Mouse (Mus musculus): ENCODE measurements around the gene Mfn1.

Gene Mfn1

GRCm38 (mm10) chr3:32510375-32511190 lies 18.7 kb upstream of the Mfn1 start:
- peak; percentile 96 for DNase-seq

DNA sequence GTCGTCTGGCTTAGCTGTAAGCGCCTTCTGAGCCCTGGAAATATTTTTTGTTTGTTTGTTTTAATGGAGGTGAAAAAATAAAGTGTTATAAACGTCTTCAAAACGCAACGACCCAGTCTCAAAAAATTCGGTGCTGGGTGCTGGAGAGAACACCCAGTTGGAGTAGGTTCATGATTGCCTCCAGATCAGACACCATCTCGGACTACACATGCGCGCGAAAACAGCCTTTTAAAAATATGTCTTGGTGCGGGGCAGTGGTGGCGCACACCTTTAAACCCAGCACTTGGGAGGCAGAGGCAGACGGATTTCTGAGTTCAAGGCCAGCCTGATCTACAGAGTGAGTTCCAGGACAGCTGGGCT lies 18.1 kb upstream of the Mfn1 start:
- DNase-seq, result peak; percentile 57

DNA sequence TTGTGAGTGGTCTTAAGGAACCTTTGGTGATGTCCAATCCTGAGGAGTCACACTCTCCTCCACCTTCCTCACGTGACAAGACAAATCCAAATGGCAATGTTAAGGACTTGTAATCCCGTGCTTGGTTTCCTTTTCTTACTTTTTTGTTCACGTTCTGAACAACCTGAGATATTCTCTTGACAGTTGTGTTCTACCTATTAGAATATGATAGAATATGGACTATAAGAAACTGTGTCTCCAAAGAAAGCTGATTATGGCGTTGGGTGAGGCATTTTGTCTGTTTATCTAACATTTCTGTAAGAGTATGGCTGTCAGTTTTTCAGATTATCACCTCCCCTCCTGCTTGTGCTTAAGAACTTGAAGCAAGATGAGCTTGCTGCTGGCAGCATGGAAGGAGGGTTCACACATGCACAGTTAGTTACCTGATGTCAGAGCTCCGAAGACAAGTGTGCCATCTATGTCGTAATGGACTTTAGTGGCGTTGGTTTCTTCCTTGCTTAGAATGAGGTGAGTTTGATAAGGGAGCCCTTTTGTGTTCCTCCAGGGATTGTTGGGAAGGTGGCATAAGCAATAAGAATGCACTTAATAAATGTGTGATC lies 16.5 kb upstream of the Mfn1 start:
- DNase-seq, result no peak

- no peak for DNase-seq
These were observed 15.7 kb upstream of the Mfn1 start for GRCm38 (mm10) chr3:32513528-32513927.

DNA sequence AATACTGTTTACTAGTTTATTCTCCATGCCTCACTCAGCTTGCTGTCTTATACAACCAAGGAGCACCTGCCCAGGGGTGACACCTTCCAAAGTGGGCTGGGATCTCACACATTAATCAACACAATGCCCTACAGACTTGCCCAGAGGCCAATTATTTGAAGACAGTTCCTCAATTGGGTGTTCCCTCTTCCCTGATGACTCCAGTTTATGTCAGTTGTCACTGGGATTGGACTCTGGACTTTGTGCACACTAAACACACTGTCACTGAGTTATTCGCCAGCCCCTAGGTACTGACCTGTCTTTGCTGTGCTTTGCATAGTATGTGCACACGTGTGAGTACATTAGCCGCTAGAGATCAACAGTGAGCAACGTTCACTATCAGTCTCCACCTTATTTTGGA lies 2.1 kb upstream of the Mfn1 start:
- no peak for DNase-seq

DNA sequence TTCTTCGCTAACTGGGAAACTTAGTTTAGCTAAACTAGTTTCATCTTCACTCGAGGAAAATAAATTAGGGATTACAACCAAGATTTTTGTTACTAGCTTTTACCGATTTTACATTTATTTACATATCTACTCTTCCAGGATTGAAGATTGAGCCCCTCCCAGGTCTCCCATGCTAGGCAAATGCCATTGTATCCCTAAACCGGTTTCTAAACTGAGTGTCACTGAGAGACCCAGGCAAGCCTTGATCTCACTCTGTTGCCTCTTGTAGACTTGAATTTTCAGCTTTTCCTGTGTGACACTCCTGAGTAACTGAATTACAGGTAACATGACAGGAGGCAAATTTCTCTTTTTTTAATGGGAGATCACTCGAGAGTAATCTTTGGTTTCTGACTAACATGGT lies 776 bp downstream of the Mfn1 start:
- DNase-seq, result no peak

- no peak for DNase-seq
These were observed 6.4 kb downstream of the Mfn1 start for GRCm38 (mm10) chr3:32535692-32536091.

DNA sequence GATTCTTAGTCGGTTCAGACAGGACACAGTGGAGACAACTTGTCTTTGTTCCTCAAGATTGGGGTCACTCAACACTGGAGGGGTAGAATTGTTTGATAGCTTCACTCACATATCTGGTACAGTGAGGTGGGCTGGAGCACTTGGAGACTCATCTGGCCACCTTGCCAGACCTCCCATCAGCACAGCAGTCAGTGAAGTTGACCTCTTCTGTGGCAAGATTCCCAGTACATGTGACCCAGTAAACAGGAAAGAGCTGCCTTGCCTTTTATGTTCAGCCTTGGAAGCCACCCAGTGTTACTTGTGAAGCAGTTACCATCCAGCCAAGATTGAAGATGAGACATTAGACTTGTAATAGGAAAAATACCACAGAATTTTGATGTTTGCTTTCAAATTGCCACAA lies 8.3 kb downstream of the Mfn1 start:
- peak; percentile 53 for DNase-seq

GRCm38 (mm10) chr3:32538091-32538490 lies 8.8 kb downstream of the Mfn1 start:
- DNase-seq, result no peak

DNA sequence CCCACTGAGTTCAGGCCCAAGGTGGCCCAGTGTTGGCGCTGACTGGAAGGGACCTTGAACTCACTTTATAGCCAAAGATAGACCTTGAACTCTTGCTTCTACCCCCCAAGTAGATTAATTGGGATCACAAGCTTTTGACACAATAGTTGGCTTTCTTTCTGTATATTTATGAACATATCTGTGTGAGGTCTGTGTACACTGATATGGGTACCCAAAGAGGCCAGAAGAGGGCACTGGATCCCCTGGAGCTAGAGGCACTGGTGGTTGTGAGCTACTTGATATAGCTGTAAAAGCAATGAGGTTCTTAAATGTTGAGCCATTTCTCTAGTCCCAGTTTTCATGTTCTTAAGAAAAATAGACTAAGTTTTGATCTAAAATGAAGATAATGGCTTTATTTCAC lies 23.8 kb downstream of the Mfn1 start:
- DNase-seq, result no peak

DNA sequence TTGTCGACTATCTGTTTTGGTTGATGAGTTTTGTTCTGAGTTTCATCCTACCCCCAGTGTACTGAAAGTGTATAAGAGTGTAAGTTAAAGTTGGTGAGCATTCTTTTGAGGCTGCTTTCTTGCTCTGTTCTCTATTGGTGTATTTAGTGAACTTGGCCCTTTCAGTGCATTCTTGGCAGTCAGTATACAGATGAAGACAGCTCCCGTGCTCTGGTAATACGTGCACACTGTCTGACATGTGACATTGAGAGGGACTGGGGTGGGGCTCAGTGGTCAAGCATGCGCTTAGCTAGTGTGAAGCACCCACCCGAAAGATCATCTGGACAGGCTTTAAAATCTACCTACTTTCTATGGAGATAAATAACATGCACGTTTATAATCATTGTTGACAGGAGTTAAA lies 34.1 kb downstream of the Mfn1 start:
- DNase-seq, result no peak

DNA sequence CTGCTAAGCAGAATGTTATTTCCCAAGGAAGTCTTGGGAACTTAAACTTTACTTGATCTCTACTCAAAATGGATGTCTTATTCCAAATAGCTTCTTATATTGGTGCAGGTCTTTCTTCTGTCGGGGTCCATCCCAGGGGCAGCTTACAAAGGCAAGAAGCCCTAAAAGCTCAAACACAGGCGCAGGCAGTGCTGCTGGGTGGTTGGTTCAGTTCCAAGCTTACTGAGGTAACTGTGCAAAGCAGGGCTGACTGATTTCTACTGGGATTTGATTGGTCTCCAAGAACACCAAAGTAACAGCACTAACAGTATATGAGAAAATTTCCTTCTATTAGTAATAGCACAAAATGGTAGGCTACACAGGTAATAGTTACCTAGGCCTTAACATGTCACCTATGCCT lies 43.8 kb downstream of the Mfn1 start:
- no peak for DNase-seq

DNA sequence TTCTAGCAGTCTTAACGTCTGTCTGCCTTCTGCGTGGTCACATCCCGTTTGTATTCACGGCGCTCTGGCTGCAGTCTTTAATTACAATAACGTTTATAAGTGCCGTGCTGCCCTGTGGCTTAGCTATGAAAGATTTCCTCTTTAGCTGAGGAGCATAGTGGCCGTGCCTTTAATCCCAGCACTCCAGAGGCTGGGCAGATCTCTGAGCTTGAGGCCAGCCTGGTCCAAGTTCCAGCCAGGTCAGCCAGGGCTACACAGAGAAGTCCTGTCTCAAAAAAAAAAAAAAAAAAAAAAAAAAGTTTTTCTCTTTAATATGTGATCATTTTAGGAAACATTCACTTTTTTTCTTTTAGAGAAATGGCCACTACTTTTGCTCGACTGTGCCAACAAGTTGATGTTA lies 44.6 kb downstream of the Mfn1 start:
- DNase-seq, result no peak

DNA sequence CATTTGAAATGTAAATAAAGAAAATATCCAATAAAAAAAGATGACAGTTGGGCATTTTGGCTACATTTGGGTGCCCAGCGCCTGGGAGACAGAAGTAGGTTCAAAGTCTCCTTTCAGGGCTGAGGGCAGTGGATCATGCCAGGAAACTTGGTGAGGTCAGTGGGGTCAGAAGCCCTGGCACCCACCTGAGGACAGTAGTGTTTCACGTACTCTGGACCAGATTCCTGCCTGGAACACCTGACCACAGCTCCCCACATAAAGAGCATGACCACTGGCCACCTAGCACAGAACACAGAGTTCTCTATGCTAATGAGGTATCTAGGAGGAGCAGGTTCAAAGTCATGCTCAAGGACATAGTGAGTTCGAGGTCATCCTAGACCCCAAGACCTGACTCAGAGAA lies 45.9 kb downstream of the Mfn1 start:
- DNase-seq, result no peak

DNA sequence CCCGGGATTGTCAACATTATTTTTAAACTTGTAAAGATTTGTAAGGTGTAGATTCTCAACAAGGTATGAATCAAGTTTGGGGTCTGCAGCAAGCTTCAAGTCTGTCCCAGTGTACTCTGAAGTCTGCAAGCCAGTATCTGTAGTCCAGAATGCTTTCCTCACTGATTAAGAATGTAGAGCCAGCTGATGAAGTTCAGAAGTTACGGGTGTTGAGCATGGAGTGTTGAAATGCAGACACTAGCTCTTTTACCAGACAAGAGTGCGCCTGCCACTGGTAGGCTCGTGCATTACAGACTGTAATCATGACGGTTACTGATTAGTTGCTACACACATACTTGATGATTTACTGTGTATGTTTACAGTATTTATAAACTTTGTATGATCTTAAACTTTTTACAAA lies 49.5 kb downstream of the Mfn1 start:
- no peak for DNase-seq

GRCm38 (mm10) chr3:32580738-32581137 lies 51.5 kb downstream of the Mfn1 start:
- DNase-seq, result no peak

GRCm38 (mm10) chr3:32581911-32582310 lies 52.6 kb downstream of the Mfn1 start:
- DNase-seq, result no peak

DNA sequence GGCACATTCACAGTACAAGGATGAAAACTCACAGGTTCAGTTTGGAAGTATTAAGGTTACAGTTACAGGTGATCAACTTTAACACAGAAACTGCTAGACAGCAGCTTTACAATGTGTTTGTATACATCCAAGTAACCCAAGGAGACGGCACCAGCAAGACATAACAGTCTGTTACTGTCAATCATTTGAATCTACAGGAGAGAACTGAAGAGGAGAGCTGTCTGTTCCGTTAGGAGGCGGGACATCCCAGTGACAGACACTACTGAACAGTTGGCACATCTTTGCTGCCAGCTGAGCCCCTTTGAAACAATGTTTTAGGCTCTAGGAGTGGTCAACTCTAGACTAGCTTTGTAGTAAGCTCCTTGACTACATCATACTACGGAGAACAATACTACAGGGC lies 54.2 kb downstream of the Mfn1 start:
- no peak for DNase-seq

GRCm38 (mm10) chr3:32586274-32586673 lies 57.0 kb downstream of the Mfn1 start:
- no peak for DNase-seq

DNA sequence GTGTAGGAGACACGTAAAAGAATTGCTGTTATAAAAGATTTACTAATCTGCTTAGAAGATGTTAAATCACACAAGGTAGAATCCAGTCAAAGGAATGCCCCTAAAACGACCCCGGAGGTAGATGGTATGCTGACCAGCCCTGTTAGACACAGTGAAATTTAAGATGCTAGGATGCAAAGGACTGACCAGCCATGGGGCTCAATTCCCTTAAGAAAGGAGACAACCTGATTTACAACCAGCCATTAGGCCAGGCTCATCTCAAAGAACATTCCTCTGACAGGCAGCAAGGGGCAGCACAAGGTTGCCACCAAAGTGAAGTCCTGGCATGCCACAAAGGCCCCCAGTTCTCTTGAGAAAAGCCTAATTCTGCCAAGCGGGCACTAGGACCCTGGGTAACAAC lies 65.8 kb downstream of the Mfn1 start:
- DNase-seq, result no peak

DNA sequence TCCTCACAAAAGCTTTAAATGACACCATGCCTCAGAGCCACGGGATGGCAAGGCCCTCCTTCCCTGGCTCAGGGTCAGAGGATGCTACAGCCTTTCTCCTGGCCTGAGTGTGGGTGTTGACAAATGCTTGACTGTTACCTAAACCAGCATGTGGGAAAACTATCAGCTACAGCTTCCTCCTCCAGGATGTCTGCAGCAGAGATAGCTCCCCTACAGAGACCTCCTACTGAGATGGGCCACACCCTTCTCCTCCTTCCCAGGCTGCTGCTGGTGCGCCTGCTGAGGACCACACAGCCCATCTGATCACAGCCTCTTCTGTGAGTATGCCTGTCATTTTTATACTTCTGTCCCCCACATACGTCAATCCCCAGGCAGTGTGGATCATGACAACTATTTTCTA lies 70.1 kb downstream of the Mfn1 start:
- no peak for DNase-seq

DNA sequence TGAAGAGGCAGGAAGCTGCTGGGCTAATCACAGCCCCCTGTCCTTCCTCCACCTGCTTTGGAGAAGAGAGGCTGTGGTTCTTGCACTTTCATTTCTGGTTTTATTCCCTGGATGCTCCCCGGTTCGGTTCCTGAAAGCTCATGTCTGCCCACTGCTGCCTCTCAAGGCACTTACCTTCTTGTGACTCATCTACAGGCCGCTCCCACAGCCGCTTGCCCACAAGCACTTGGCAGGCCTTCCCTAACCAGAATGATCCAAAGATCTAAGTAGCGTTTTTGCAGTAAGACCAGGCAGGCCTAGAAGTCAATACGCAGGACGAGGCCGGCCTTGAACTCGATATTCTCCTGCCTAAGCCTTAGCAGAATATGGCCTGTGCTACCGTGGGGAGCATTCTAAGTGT lies 71.8 kb downstream of the Mfn1 start:
- no peak for DNase-seq

GRCm38 (mm10) chr3:32609233-32609632 lies 80.0 kb downstream of the Mfn1 start:
- no peak for DNase-seq

DNA sequence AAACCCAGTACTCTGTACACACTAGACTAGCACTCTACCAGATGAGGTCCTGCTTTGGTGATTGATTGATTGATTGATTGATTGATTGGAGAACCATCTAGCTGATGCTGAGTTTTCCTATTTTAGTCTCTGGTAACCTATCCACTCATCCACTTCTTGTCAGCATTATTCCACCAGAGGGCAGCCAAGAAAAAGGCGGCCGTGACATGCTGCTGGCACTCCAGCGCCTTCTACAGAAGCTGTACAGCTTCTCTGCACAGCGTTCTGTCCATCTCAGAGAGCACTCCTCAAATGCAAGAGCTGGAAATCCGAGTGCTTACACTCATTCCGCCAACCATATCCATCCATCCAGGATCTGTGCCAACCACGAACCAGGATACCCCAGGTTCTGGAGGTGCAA lies 81.3 kb downstream of the Mfn1 start:
- DNase-seq, result no peak

GRCm38 (mm10) chr3:32611606-32612170 lies 82.4 kb downstream of the Mfn1 start:
- no peak for DNase-seq
